Comparison of ENCODE assay signal across 14 mouse cellular contexts in genomic region chr1:133118844-133119243, GRCm38 (mm10). TPM values are rescaled to one million over a fixed set of nuclear protein-coding genes. Genes with fewer than 3 reads are reported as not detected.
DNase-seq lines count a peak whose midpoint lies in the region; ATAC-seq and TF ChIP-seq lines count a peak whose summit lies in the region.
"Had no signal": no experiment of that assay in that cellular context is flagged by ENCODE, and none has a peak within 500 bp of the region (broad histone marks: within the 10 kb centered on the region; RNA-seq: fewer than 3 reads in every experiment).

No protein-coding gene starts in this region.

- 88% methylated on average over 3 of the region's 3 CpGs for WGBS in limb, embryonic 12.5 days
- WGBS in limb, embryonic 10.5 days, result 93% methylated on average over 3 of the region's 3 CpGs
- WGBS in liver, embryonic 14.5 days (ENCODE audit: insufficient replicate concordance), result 11% methylated on average over 3 of the region's 3 CpGs

- no peaks in the 10 kb centered on the region for H3K36me3 ChIP-seq in limb, embryonic 12.5 days
- H3K36me3 ChIP-seq in limb, embryonic 10.5 days, result no peaks in the 10 kb centered on the region
- H3K36me3 ChIP-seq in liver, embryonic 14.5 days (replicated peaks; ENCODE audit: control insufficient read depth, insufficient read depth, low read depth), result no peaks in the 10 kb centered on the region
- H3K36me3 ChIP-seq: embryonic facial prominence, embryonic 12.5 days; midbrain, embryonic 15.5 days had no signal

- no peaks in the 10 kb centered on the region for H3K9me3 ChIP-seq in limb, embryonic 12.5 days
- no peaks in the 10 kb centered on the region for H3K9me3 ChIP-seq in limb, embryonic 10.5 days (replicated peaks)
- H3K9me3 ChIP-seq in liver, embryonic 14.5 days (ENCODE audit: control insufficient read depth, low read length), result no peaks in the 10 kb centered on the region
- H3K9me3 ChIP-seq: midbrain, embryonic 15.5 days had no signal

- no peak for TF ChIP-seq CTCF in liver, embryonic 14.5 days (IDR thresholded peaks at IDR 0.05; ENCODE audit: low read depth)

- TF ChIP-seq EP300 in liver, embryonic 14.5 days (IDR thresholded peaks at IDR 0.05; ENCODE audit: low read depth), result peak; percentile 60; the same call in 1 of the 2 replicates

- H3K4me3 ChIP-seq in limb, embryonic 12.5 days (replicated peaks), result no peak overlapping the region
- H3K4me3 ChIP-seq in limb, embryonic 10.5 days, result no peak overlapping the region
- H3K4me3 ChIP-seq in liver, embryonic 14.5 days (ENCODE audit: insufficient read depth in 1 of 2, low read depth in 2 of 2, low read length in 2 of 2), result no peak overlapping the region
- H3K4me3 ChIP-seq: embryonic facial prominence, embryonic 12.5 days; midbrain, embryonic 15.5 days had no signal

- peaks cover 16% of the 10 kb centered on the region for H3K4me1 ChIP-seq in limb, embryonic 12.5 days (replicated peaks)
- H3K4me1 ChIP-seq in limb, embryonic 10.5 days, result peaks cover 10% of the 10 kb centered on the region
- peaks cover 18 to 34% of the 10 kb centered on the region in 2 experiments for H3K4me1 ChIP-seq in liver, embryonic 14.5 days (replicated peaks; ENCODE audit: control insufficient read depth in 2 of 2, insufficient read depth in 2 of 2, low read length in 1 of 2)
- H3K4me1 ChIP-seq: midbrain, embryonic 15.5 days had no signal

- 0 out of 2 replicates have a peak, but pooled peaks have one; percentile 17 for ATAC-seq in limb, embryonic 12.5 days (ENCODE audit: insufficient number of reproducible peaks, insufficient read depth, low FRiP score, low TSS enrichment, low read depth)
- peak; percentile 85 for ATAC-seq in erythroid progenitor cell, adult 5-6 weeks (replicated peaks; ENCODE audit: low FRiP score, poor library complexity, severe bottlenecking)
- peak; percentile 94 for ATAC-seq in liver, embryonic 14.5 days (ENCODE audit: insufficient read depth)
- ATAC-seq: hindbrain, embryonic 16.5 days; midbrain, embryonic 15.5 days had no signal

- DNase-seq in limb, embryonic 10.5 days (ENCODE audit: low spot score), result no peak
- peak; percentile 63 to 66 (median 65) for DNase-seq in liver, embryonic 14.5 days (ENCODE audit: low read depth in 3 of 3, low spot score in 3 of 3)
- peak; percentile 59 for DNase-seq in yolk sac, embryonic 10.5 days (ENCODE audit: low spot score)
- no peak for DNase-seq in kidney, postnatal 36 days
- DNase-seq in frontal cortex, postnatal 14 days (ENCODE audit: low spot score in 2 of 2), result no peak
- DNase-seq in cerebellum, adult 11 months, result no peak
- DNase-seq: adrenal gland, postnatal 36 days; heart, postnatal 14 days; kidney, adult 9 months had no signal

- no peak overlapping the region for H3K4me2 ChIP-seq in limb, embryonic 12.5 days
- H3K4me2 ChIP-seq in liver, embryonic 14.5 days (ENCODE audit: low read depth), result peak overlapping the region; percentile 39
- H3K4me2 ChIP-seq: embryonic facial prominence, embryonic 12.5 days; midbrain, embryonic 15.5 days had no signal

- no peak overlapping the region for H3K9ac ChIP-seq in limb, embryonic 12.5 days (replicated peaks)
- no peak overlapping the region; the same call in 1 of the 2 replicates for H3K9ac ChIP-seq in liver, embryonic 14.5 days (replicated peaks)
- H3K9ac ChIP-seq: embryonic facial prominence, embryonic 12.5 days; midbrain, embryonic 15.5 days had no signal

- no peak overlapping the region for H3K27ac ChIP-seq in limb, embryonic 12.5 days
- H3K27ac ChIP-seq in limb, embryonic 10.5 days, result no peak overlapping the region
- H3K27ac ChIP-seq in liver, embryonic 14.5 days, result peak overlapping the region; percentile 72
- H3K27ac ChIP-seq: embryonic facial prominence, embryonic 12.5 days; midbrain, embryonic 15.5 days had no signal

- no peaks in the 10 kb centered on the region for H3K27me3 ChIP-seq in limb, embryonic 12.5 days
- H3K27me3 ChIP-seq in limb, embryonic 10.5 days (ENCODE audit: low read depth, poor library complexity, severe bottlenecking), result no peaks in the 10 kb centered on the region
- H3K27me3 ChIP-seq in liver, embryonic 14.5 days (ENCODE audit: control insufficient read depth, insufficient read depth, low read length), result no peaks in the 10 kb centered on the region
- H3K27me3 ChIP-seq: embryonic facial prominence, embryonic 12.5 days; midbrain, embryonic 15.5 days had no signal

RNA-seq across cellular contexts. Expression of gene Ppp1r15b, which starts 12.1 kb away (rescaled TPM):
- 41.9 and 46.9 TPM in 2 replicates for polyA plus RNA-seq in limb, embryonic 12.5 days (2016; fragmentation: Nextera tagmentation; extraction: Ambion mirVana)
- polyA plus RNA-seq in limb, embryonic 10.5 days (2016; fragmentation: Nextera tagmentation; extraction: Ambion mirVana), result 52.3 and 52.7 TPM in 2 replicates
- 131 and 152 TPM in 2 replicates for total RNA-seq in erythroid progenitor cell, adult 5-6 weeks (2015; ENCODE audit: low replicate concordance)
- 227 and 245 TPM in 2 replicates for total RNA-seq in erythroid progenitor cell, adult 5-6 weeks (2017; ENCODE audit: low replicate concordance)
- polyA plus RNA-seq in liver, embryonic 14.5 days (2012; rRNA removed), result 21.3 and 26.9 TPM in 2 replicates
- polyA plus RNA-seq in liver, embryonic 14.5 days (2014; fragmentation: Nextera tagmentation; extraction: Ambion mirVana), result 33.4 and 40.5 TPM in 2 replicates

RNA-seq across cellular contexts. Expression of gene Plekha6, which starts 45.2 kb away (rescaled TPM):
- 1.6 and 2.5 TPM in 2 replicates for polyA plus RNA-seq in limb, embryonic 12.5 days (2016; fragmentation: Nextera tagmentation; extraction: Ambion mirVana)
- polyA plus RNA-seq in limb, embryonic 10.5 days (2016; fragmentation: Nextera tagmentation; extraction: Ambion mirVana), result 1.4 and 2.3 TPM in 2 replicates
- 0.36 TPM in 1 of 2 replicates, not detected in the other for total RNA-seq in erythroid progenitor cell, adult 5-6 weeks (2015; ENCODE audit: low replicate concordance)
- total RNA-seq in erythroid progenitor cell, adult 5-6 weeks (2017; ENCODE audit: low replicate concordance), result 0.51 TPM in 1 of 2 replicates, not detected in the other
- 2.1 and 2.3 TPM in 2 replicates for polyA plus RNA-seq in liver, embryonic 14.5 days (2012; rRNA removed)
- polyA plus RNA-seq in liver, embryonic 14.5 days (2014; fragmentation: Nextera tagmentation; extraction: Ambion mirVana), result 0.81 and 1.3 TPM in 2 replicates

Comparison
In these comparisons a context has a peak if more than half of its experiments do, and no peak if none do; other contexts are left out.
1. ATAC-seq: peak in every context shown above with its lines; median percentile 94 in liver, embryonic 14.5 days; 85 in erythroid progenitor cell, adult 5-6 weeks; 17 in limb, embryonic 12.5 days.
2. DNase-seq: peak in liver, embryonic 14.5 days (3 of 3) and yolk sac, embryonic 10.5 days (single experiment); none in limb, embryonic 10.5 days (single experiment), kidney, postnatal 36 days (0 of 2), frontal cortex, postnatal 14 days (0 of 2) and cerebellum, adult 11 months (single experiment).